Mouse (Mus musculus): ENCODE measurements around the gene Olfr66. TPM values are rescaled to one million over a fixed set of nuclear protein-coding genes. Genes with fewer than 3 reads are reported as not detected.
A peak's percentile ranks its signal among the peaks of the same experiment; 100 is the strongest.

The Olfr66 gene
- total and polyA plus RNA-seq, 3 experiments: not detected

- no peak overlapping the region for H3K27ac ChIP-seq (ENCODE audit: control insufficient read depth, low read depth, low read length)
- H3K9ac ChIP-seq (ENCODE audit: control insufficient read depth, low read depth, low read length, poor library complexity, severe bottlenecking): no peak overlapping the region
- no peaks in the 10 kb centered on the region for H3K9me3 ChIP-seq (replicated peaks; ENCODE audit: insufficient read depth, low read length)
- H3K27me3 ChIP-seq (ENCODE audit: control insufficient read depth in 1 of 2, insufficient read depth in 2 of 2, low read length in 2 of 2): no peaks in the 10 kb centered on the region
- peak in 1 of 2 experiments; percentile 33; a peak in 1 of 4 replicates for TF ChIP-seq EP300 (IDR thresholded peaks at IDR 0.05; ENCODE audit: low read depth in 1 of 2, low read length in 2 of 2)
- TF ChIP-seq RCOR1 (IDR thresholded peaks at IDR 0.05; ENCODE audit: low read depth, low read length): 0 out of 2 replicates have a peak, but pooled peaks have one; percentile 10
- 0 out of 2 replicates have a peak, but pooled peaks have one; percentile 37 for TF ChIP-seq ZNF384 (IDR thresholded peaks at IDR 0.05; ENCODE audit: low read depth, low read length)
- no peak for TF ChIP-seq SIN3A (IDR thresholded peaks at IDR 0.05; ENCODE audit: low read length)
- no peak for TF ChIP-seq USF2 (IDR thresholded peaks at IDR 0.05; ENCODE audit: borderline replicate concordance in 1 of 2, insufficient read depth in 1 of 2, low read depth in 1 of 2, low read length in 2 of 2)
- H3K4me1 ChIP-seq (ENCODE audit: control insufficient read depth in 1 of 2, insufficient read depth in 2 of 2, low read length in 2 of 2): peaks cover 4 to 9% of the 10 kb centered on the region in 2 experiments
- DNase-seq (ENCODE audit: low read depth, low spot score): no peak
- H3K36me3 ChIP-seq (ENCODE audit: control insufficient read depth in 1 of 2, insufficient read depth in 2 of 2, low read length in 2 of 2): peaks cover 0 to 4% of the 10 kb centered on the region in 2 experiments; a peak in 2 of 4 replicates
- no peaks in the 10 kb centered on the region for H3K79me2 ChIP-seq (ENCODE audit: control insufficient read depth, insufficient read depth, low read length, poor library complexity)
- H3K4me3 ChIP-seq (ENCODE audit: control insufficient read depth in 1 of 2, insufficient read depth in 1 of 2, low read depth in 2 of 2, low read length in 2 of 2): no peak overlapping the region
Observed at GRCm38 (mm10) chr7:103844525-103845325, 41.3 kb downstream of the Olfr66 start.

GRCm38 (mm10) chr7:103843034-103843433, 43.0 kb downstream of the Olfr66 start, which contains the start of gene Hbb-bh1:
Gene Hbb-bh1, minus strand, starts transcription at chr7:103843164.
- H3K9me3 ChIP-seq (replicated peaks; ENCODE audit: insufficient read depth, low read length): no peaks in the 10 kb centered on the region
- DNase-seq (ENCODE audit: low read depth, low spot score): no peak
- no peaks in the 10 kb centered on the region for H3K27me3 ChIP-seq (ENCODE audit: control insufficient read depth in 1 of 2, insufficient read depth in 2 of 2, low read length in 2 of 2)
- H3K36me3 ChIP-seq (ENCODE audit: control insufficient read depth in 1 of 2, insufficient read depth in 2 of 2, low read length in 2 of 2): peaks cover 0 to 4% of the 10 kb centered on the region in 2 experiments; a peak in 2 of 4 replicates
- no peak within 1 kb of the TSS for H3K9ac ChIP-seq (ENCODE audit: control insufficient read depth, low read depth, low read length, poor library complexity, severe bottlenecking)
- peaks cover 7 to 12% of the 10 kb centered on the region in 2 experiments for H3K4me1 ChIP-seq (ENCODE audit: control insufficient read depth in 1 of 2, insufficient read depth in 2 of 2, low read length in 2 of 2)
- no peak within 1 kb of the TSS for H3K27ac ChIP-seq (ENCODE audit: control insufficient read depth, low read depth, low read length)
- no peaks in the 10 kb centered on the region for H3K79me2 ChIP-seq (ENCODE audit: control insufficient read depth, insufficient read depth, low read length, poor library complexity)
- H3K4me3 ChIP-seq (ENCODE audit: control insufficient read depth in 1 of 2, insufficient read depth in 1 of 2, low read depth in 2 of 2, low read length in 2 of 2): no peak within 1 kb of the TSS
- TF ChIP-seq CHD2 (IDR thresholded peaks at IDR 0.05; ENCODE audit: low read length): no peak
- TF ChIP-seq TCF12 (IDR thresholded peaks at IDR 0.05; ENCODE audit: low read depth, low read length): no peak
- TF ChIP-seq RCOR1 (IDR thresholded peaks at IDR 0.05; ENCODE audit: low read depth, low read length): no peak
- TF ChIP-seq MEF2A (IDR thresholded peaks at IDR 0.05; ENCODE audit: extremely low read depth, insufficient replicate concordance, low read depth, low read length, poor library complexity, severe bottlenecking): no peak
- TF ChIP-seq MYB (IDR thresholded peaks at IDR 0.05; ENCODE audit: low read depth, low read length): no peak
- TF ChIP-seq GATA1 (IDR thresholded peaks at IDR 0.05; ENCODE audit: low read depth, low read length): no peak
- no peak for TF ChIP-seq UBTF (IDR thresholded peaks at IDR 0.05; ENCODE audit: borderline replicate concordance, insufficient read depth, low read depth, low read length)
- no peak for TF ChIP-seq CHD1 (IDR thresholded peaks at IDR 0.05; ENCODE audit: low read depth, low read length)
- TF ChIP-seq KAT2A (conservative IDR thresholded peaks at IDR 0.05; ENCODE audit: low read depth, low read length): no peak
- no peak for TF ChIP-seq POLR2AphosphoS5 (IDR thresholded peaks at IDR 0.05; ENCODE audit: borderline replicate concordance, low read depth, low read length)
- no peak for TF ChIP-seq JUND (IDR thresholded peaks at IDR 0.05; ENCODE audit: low read depth, low read length)
- no peak for TF ChIP-seq USF2 (IDR thresholded peaks at IDR 0.05; ENCODE audit: borderline replicate concordance in 1 of 2, insufficient read depth in 1 of 2, low read depth in 1 of 2, low read length in 2 of 2)
- no peak for TF ChIP-seq TAL1 (IDR thresholded peaks at IDR 0.05; ENCODE audit: low read length)
- TF ChIP-seq USF1 (IDR thresholded peaks at IDR 0.05; ENCODE audit: low read depth, low read length): no peak
- no peak for TF ChIP-seq ELF1 (IDR thresholded peaks at IDR 0.05; ENCODE audit: low read depth, low read length)
- no peak for TF ChIP-seq POLR2A (IDR thresholded peaks at IDR 0.05; ENCODE audit: control insufficient read depth in 1 of 2, insufficient read depth in 1 of 2, low read depth in 1 of 2, low read length in 2 of 2, poor library complexity in 1 of 2)
- no peak for TF ChIP-seq MYC (IDR thresholded peaks at IDR 0.05; ENCODE audit: low read depth, low read length)
- no peak for TF ChIP-seq MAZ (IDR thresholded peaks at IDR 0.05; ENCODE audit: low read depth, low read length)
- no peak for TF ChIP-seq MAX (IDR thresholded peaks at IDR 0.05; ENCODE audit: low read length)

All from MEL (cell line).